Mouse (Mus musculus) embryonic facial prominence, embryonic 11.5 days (tissue): ENCODE measurements around the gene S100a16. TPM values are rescaled to one million over a fixed set of nuclear protein-coding genes. Genes with fewer than 3 reads are reported as not detected.

Experiments
- ATAC-seq: fragments of 200-750 bp; cut with Nextera tagmentation; replicated peaks from 2 replicates; pipeline ENCODE4 v1.8.0; 2017; ENCODE audit warnings: low read depth; ENCODE audit not compliant: insufficient number of reproducible peaks, low FRiP score, low TSS enrichment
- DNase-seq: peaks from one replicate; pipeline ENCODE4 v3.0.0-alpha.2; 2015; ENCODE audit warnings: low spot score
- H3K27ac ChIP-seq: fragments of 300-500 bp; sonication (generic); replicated peaks from 2 replicates; pipeline ENCODE4 v1.5.1; 2014; ENCODE audit warnings: mild to moderate bottlenecking, low read depth, low read length, control low read depth
- H3K27me3 ChIP-seq: fragments of 300-500 bp; sonication (generic); 2 replicates; pipeline ENCODE4 v1.6.1; 2014; ENCODE audit warnings: mild to moderate bottlenecking, low read length, moderate library complexity, mixed read lengths; ENCODE audit not compliant: control insufficient read depth, insufficient read depth
- H3K36me3 ChIP-seq: fragments of 300-500 bp; sonication (generic); replicated peaks from 2 replicates; pipeline ENCODE4 v1.6.1; 2014; ENCODE audit warnings: low read depth, mild to moderate bottlenecking, low read length, moderate library complexity, mixed read lengths; ENCODE audit not compliant: control insufficient read depth, insufficient read depth
- H3K4me1 ChIP-seq: fragments of 300-500 bp; sonication (generic); 2 replicates; pipeline ENCODE4 v1.6.1; 2014; ENCODE audit warnings: low read length, mixed read lengths; ENCODE audit not compliant: control insufficient read depth, insufficient read depth
- H3K4me2 ChIP-seq: fragments of 300-500 bp; sonication (generic); 2 replicates; pipeline ENCODE4 v1.6.1; 2014; ENCODE audit warnings: low read depth, mild to moderate bottlenecking, control low read depth, low read length, moderate library complexity
- H3K4me3 ChIP-seq: fragments of 300-500 bp; sonication (generic); 2 replicates; pipeline ENCODE4 v1.5.1; 2014; ENCODE audit warnings: low read depth, low read length, control low read depth
- H3K9ac ChIP-seq: fragments of 300-500 bp; sonication (generic); replicated peaks from 2 replicates; pipeline ENCODE4 v1.6.1; 2014; ENCODE audit warnings: mild to moderate bottlenecking, control low read depth, low read length
- H3K9me3 ChIP-seq: fragments of 300-500 bp; sonication (generic); replicated peaks from 2 replicates; pipeline ENCODE4 v1.6.1; 2016; ENCODE audit warnings: mild to moderate bottlenecking, low read length, inconsistent platforms, mixed read lengths; ENCODE audit not compliant: control insufficient read depth
- WGBS: fragments of 180-500 bp; shearing (Covaris S2); extraction: QIAGEN DNeasy Blood & Tissue Kit; methylation state at CpG from one replicate; pipeline ENCODE4 v1.1.7; 2014; 5-methylcytosine and 5-hydroxymethylcytosine counted together
- polyA plus RNA-seq: library from polyadenylated mRNA; unstranded; fragments of >200 nt; fragmentation: Nextera tagmentation; extraction: Ambion mirVana; gene quantifications from 2 replicates; pipeline ENCODE4 v1.2.1, GENCODE M21; 2014

S100a16 gene
- polyA plus RNA-seq, result 48.2 and 52.1 TPM in 2 replicates

DNA sequence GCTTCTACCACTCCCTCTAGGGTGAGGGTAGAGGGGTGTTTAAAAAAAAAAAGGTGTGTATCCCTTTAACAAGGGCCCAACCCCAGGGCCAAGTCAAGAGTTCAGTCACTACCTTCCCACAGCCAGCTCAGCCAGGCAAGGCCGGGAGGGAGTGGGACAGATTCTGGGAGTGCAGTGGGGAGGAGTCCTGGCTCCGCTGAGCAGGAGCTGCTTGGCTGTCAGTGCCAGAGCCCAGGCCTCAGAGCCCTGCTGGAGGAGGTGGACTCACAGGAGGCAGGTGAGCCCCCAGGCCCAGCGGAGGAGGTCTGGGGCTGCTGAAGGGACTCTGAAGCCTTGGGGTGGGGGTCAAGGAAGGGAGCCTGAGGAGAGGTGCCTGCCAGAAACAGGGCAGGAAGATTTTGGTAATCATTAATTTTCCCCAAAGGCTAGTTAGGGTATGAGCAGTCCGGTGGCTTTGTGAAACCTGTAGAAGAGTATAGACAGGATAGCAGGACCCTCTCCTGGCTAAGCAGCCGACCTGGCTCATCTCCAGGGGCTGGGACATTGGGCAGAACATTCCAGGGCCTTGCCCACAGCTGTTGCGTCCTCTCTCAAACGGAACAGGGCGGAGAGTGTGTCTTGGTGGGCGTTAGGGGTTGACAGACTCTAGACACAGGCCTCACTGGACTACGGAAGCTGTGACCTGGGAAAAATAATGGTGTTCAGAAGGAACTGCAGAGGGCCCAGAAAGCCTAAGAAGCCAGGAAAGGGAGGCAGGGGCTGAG is at the start of gene S100a16:
S100a16 (plus strand) TSS at position 114 of the 764 bp plus-strand sequence.
- Histone ChIP-seq H3K9me3 (no peaks in the 10 kb centered on the region), H3K27me3 (no peaks in the 10 kb centered on the region), H3K9ac (no peak within 1 kb of the TSS), H3K4me3 (no peak within 1 kb of the TSS), H3K4me1 (no peaks in the 10 kb centered on the region), H3K27ac (no peak within 1 kb of the TSS), H3K4me2 (no peak within 1 kb of the TSS), H3K36me3 (no peaks in the 10 kb centered on the region)
- WGBS, result 44% methylated on average over 10 of the region's 10 CpGs
- no peak for ATAC-seq
- DNase-seq, result no peak

GRCm38 (mm10) chr3:90488576-90488975 is 48.5 kb upstream of the S100a16 start:
- H3K36me3 ChIP-seq, result peaks cover 3% of the 10 kb centered on the region

GRCm38 (mm10) chr3:90490696-90491256 is 46.3 kb upstream of the S100a16 start, which contains the start of gene Snapin:
Gene Snapin, minus strand, starts transcription at chr3:90491033.
- peak; percentile 97 for DNase-seq
- Histone ChIP-seq H3K4me3 (peak within 1 kb of the TSS; percentile 70), H3K27me3 (no peaks in the 10 kb centered on the region), H3K4me2 (peak within 1 kb of the TSS; percentile 36), H3K27ac (no peak within 1 kb of the TSS; the same call in 1 of the 2 replicates), H3K9me3 (no peaks in the 10 kb centered on the region), H3K36me3 (peaks cover 2% of the 10 kb centered on the region), H3K4me1 (peaks cover 3% of the 10 kb centered on the region; the same call in 1 of the 2 replicates), H3K9ac (peak within 1 kb of the TSS; percentile 79)
- WGBS, result under 1% methylated on average over 36 of the region's 37 CpGs
- peak; percentile 95 for ATAC-seq

More at GRCm38 (mm10) chr3:90488576-90488975, 48.5 kb upstream of the S100a16 start:
- ATAC-seq, result no peak
- H3K9ac ChIP-seq, result no peak overlapping the region
- H3K9me3 ChIP-seq, result no peaks in the 10 kb centered on the region
- no peak overlapping the region for H3K4me3 ChIP-seq
- H3K4me2 ChIP-seq, result no peak overlapping the region
- H3K27ac ChIP-seq, result no peak overlapping the region
- H3K27me3 ChIP-seq, result no peaks in the 10 kb centered on the region
- DNase-seq, result no peak
- 90% methylated on average over 6 of the region's 6 CpGs for WGBS
- H3K4me1 ChIP-seq, result peaks cover 3% of the 10 kb centered on the region; the same call in 1 of the 2 replicates

DNA sequence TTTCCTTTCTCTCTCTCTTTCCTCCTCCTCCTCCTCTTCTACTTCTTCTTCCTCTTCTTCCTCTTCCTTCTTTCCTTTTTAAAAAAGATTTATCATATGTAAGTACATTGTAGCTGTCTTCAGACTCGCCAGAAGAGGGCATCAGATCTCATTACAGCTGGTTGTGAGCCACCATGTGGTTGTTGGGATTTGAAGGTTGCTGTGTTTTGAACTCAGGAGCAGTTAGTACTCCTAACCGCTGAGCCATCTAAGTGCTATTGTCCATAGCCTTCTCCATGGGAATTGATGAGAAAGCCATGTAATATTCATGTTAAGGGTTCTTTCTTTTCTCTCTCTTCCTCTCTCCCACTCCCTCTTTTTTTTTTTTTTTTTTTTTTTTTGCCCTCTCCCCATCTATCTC is 45.7 kb upstream of the S100a16 start:
- WGBS, result 42% methylated on average over 2 of the region's 2 CpGs
- Histone ChIP-seq H3K27me3 (no peaks in the 10 kb centered on the region), H3K36me3 (peaks cover 5% of the 10 kb centered on the region), H3K4me3 (no peak overlapping the region), H3K4me1 (peaks cover 3% of the 10 kb centered on the region; the same call in 1 of the 2 replicates), H3K4me2 (no peak overlapping the region), H3K27ac (no peak overlapping the region), H3K9me3 (no peaks in the 10 kb centered on the region), H3K9ac (no peak overlapping the region)
- no peak for ATAC-seq
- DNase-seq, result no peak

DNA sequence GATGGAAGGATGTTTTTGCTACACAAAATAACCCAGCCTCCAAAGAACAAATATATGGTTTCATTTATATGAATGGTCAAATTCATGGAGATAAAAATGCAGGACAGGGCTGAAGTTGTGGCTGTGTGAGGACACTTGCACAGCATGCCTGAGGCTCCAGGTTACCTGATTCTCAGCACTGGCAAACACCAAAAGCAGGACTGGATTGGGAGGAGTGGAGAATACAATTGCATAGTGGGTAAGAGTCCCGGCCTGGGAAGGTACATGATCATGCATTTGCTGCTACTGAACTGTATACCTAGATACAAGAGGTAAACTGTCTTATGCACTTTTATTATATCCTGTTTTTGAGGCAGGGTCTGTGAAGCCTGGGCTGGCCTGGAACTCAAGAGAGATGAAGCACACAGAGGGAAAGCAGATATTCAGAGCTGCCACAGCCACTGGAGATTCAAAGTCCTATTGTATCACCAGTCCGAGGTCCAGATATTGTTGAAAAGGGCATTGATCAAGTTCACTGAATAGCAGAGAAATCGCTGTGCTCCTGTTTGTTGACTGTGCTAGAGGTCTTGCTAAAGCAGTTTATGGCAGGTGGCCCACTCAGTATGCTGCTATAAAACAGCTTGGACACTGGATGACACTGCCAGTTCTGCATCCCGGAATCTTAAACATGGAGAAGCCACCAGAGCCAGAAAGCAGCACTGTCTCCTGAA is 43.1 kb upstream of the S100a16 start:
- 62% methylated on average over 4 of the region's 4 CpGs for WGBS
- H3K36me3 ChIP-seq, result peaks cover 11% of the 10 kb centered on the region
- H3K4me3 ChIP-seq, result no peak overlapping the region
- H3K9ac ChIP-seq, result no peak overlapping the region
- H3K27ac ChIP-seq, result no peak overlapping the region
- H3K9me3 ChIP-seq, result no peaks in the 10 kb centered on the region
- ATAC-seq (no peak), DNase-seq (peak; percentile 41)
- no peaks in the 10 kb centered on the region for H3K27me3 ChIP-seq
- no peak overlapping the region for H3K4me2 ChIP-seq
- H3K4me1 ChIP-seq, result peaks cover 3% of the 10 kb centered on the region; the same call in 1 of the 2 replicates

DNA sequence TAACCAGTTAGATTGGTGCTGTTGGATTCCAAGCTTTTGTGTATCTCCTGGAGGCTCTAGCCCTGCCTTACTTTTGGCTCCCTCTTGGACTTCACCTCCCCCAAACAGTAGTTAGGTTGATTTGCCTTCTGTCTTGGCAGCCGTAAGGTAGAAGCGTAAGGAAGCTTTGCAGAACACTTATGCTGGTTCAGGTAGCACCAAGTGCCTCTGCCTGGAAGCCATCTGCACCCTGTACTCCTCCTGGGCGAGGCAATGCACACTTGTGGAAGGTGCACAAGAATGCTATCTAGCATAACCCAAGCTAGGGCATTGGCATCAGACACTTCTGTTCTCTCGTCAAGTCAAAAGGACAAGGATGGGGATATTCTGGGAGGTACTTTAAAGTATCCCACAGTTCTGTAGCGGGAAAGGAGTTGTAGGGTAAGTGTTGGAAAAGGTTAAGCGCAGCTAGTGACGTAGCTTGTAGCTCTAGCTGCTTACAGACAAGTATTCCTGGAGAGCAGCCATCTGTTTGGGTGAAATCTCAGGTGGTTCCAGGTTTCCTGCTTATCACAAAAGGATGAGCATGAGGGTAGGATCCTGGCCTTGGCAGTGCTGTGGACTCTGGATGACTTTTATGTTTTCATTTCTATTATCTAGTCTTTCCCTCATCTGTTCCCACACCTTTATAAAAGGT is 41.1 kb upstream of the S100a16 start:
- Histone ChIP-seq H3K4me1 (no peaks in the 10 kb centered on the region), H3K9me3 (no peaks in the 10 kb centered on the region), H3K27ac (no peak overlapping the region), H3K36me3 (peaks cover 13% of the 10 kb centered on the region), H3K27me3 (no peaks in the 10 kb centered on the region), H3K4me2 (no peak overlapping the region), H3K9ac (no peak overlapping the region), H3K4me3 (no peak overlapping the region)
- ATAC-seq, result no peak
- WGBS, result 92% methylated on average over 7 of the region's 7 CpGs
- no peak for DNase-seq

GRCm38 (mm10) chr3:90497597-90497996 is 39.5 kb upstream of the S100a16 start:
- no peak for DNase-seq
- peaks cover 13% of the 10 kb centered on the region for H3K36me3 ChIP-seq
- no peak overlapping the region for H3K27ac ChIP-seq
- H3K4me2 ChIP-seq, result no peak overlapping the region
- no peaks in the 10 kb centered on the region for H3K4me1 ChIP-seq
- no peak for ATAC-seq
- no peaks in the 10 kb centered on the region for H3K27me3 ChIP-seq
- no peak overlapping the region for H3K9ac ChIP-seq
- no peaks in the 10 kb centered on the region for H3K9me3 ChIP-seq
- no peak overlapping the region for H3K4me3 ChIP-seq
